Mouse (Mus musculus) liver, adult 2 months (tissue): Measurements from ENCODE around the gene Gga1.

Experiments
- CTCF ChIP-seq: fragments of 200-500 bp; IDR thresholded peaks from 2 replicates; pipeline ENCODE4 v1.5.1; 2011; ENCODE audit warnings: low read depth, low read length, control low read depth
- POLR2A ChIP-seq: fragments of 200-500 bp; IDR thresholded peaks from 2 replicates; pipeline ENCODE4 v1.6.1; 2011; ENCODE audit warnings: low read length, control low read depth; ENCODE audit not compliant: insufficient read depth; ENCODE audit errors: extremely low read depth

- TF ChIP-seq POLR2A: no peak
- TF ChIP-seq CTCF: no peak
Observed at GRCm38 (mm10) chr15:78901422-78901789, 24.4 kb downstream of the Gga1 start.
